Mouse (Mus musculus) spleen, adult 2 months (tissue): ENCODE results near the gene Glp2r.

ENCODE experiments used
- CTCF ChIP-seq: fragments of 200-500 bp; IDR thresholded peaks from 2 replicates; pipeline ENCODE4 v1.5.1; 2011; ENCODE audit warnings: mild to moderate bottlenecking, inconsistent platforms; ENCODE audit not compliant: insufficient read depth, insufficient read length, insufficient replicate concordance; ENCODE audit errors: extremely low read depth
- POLR2A ChIP-seq: fragments of 200-500 bp; IDR thresholded peaks from 2 replicates; pipeline ENCODE4 v1.6.1; 2011; ENCODE audit warnings: low read depth, low read length, inconsistent platforms

DNA sequence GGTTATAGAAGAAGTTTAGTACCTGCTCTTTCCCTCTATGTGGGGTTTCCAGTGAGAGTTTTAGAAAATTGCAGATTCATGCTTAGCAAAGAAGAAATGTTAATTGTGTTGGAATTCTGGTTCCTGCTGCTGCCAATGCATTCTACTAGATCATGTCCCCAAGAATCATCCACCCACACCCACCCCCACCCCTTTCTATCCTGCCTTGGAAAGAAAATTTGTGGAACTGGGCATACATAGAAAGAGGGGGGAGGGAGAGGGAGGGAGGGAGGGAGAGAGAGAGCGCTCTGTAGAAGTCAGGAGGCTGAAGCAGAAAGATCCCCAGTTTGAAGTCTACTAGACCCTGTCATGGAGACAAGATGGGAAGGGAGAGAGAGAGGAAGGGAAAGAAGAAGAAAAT, 14.7 kb downstream of the Glp2r start:
- TF ChIP-seq CTCF (no peak), POLR2A (no peak)
